Mouse (Mus musculus): ENCODE measurements around the gene Nfatc2.

GRCm38 (mm10) chr2:168445211-168445810, 156.1 kb downstream of the Nfatc2 start:
- TF ChIP-seq CTCF (IDR thresholded peaks at IDR 0.05; ENCODE audit: borderline replicate concordance, control insufficient read depth, extremely low read depth, insufficient read depth, low read length, poor library complexity), result peak; percentile 84; the same call in 1 of the 2 replicates
- TF ChIP-seq POLR2A (IDR thresholded peaks at IDR 0.05; ENCODE audit: control insufficient read depth, extremely low read depth, insufficient read depth, low read length, poor library complexity), result no peak
